Mouse (Mus musculus): ENCODE results near the gene Gng12.

GRCm38 (mm10) chr6:66864463-66864862, 31.7 kb upstream of the Gng12 start:
- TF ChIP-seq CTCF (IDR thresholded peaks at IDR 0.05; ENCODE audit: control insufficient read depth, insufficient read depth, low read length) (no peak), POLR2A (IDR thresholded peaks at IDR 0.05; ENCODE audit: borderline replicate concordance, control insufficient read depth, low read depth, low read length) (no peak)

All from bone marrow, adult 2 months (tissue).